Mouse (Mus musculus) kidney, adult 2 months (tissue): ENCODE data around the gene Rnpepl1.

Experiments
- CTCF ChIP-seq: fragments of 200-500 bp; conservative IDR thresholded peaks from 2 replicates; pipeline ENCODE4 v1.5.1; 2011; ENCODE audit warnings: low read depth, mild to moderate bottlenecking, control low read depth, low read length, moderate library complexity, mixed read lengths; ENCODE audit not compliant: insufficient read depth, insufficient read length
- POLR2A ChIP-seq: fragments of 200-500 bp; IDR thresholded peaks from one replicate; pipeline ENCODE4 v1.6.1; 2011; ENCODE audit warnings: low read depth, low read length, control low read depth

- TF ChIP-seq CTCF (peak; percentile 52), POLR2A (peak; percentile 61)
These were observed 3.6 kb upstream of the Rnpepl1 start, which contains the start of gene Dusp28 for GRCm38 (mm10) chr1:92906779-92907631.
